In genomic region chr3:100762895-100763294, GRCm38 (mm10) we compare ENCODE assay signal across 31 mouse cellular contexts.
"Had no signal": no experiment of that assay in that cellular context is flagged by ENCODE, and none has a peak within 500 bp of the region (broad histone marks: within the 10 kb centered on the region; RNA-seq: fewer than 3 reads in every experiment).

No protein-coding gene starts in this region.

- H3K9ac ChIP-seq: limb, embryonic 12.5 days; limb, embryonic 13.5 days; limb, embryonic 15.5 days; liver, embryonic 12.5 days; liver, embryonic 13.5 days; liver, embryonic 14.5 days; liver, embryonic 15.5 days; liver, postnatal 0 days; lung, embryonic 14.5 days; lung, embryonic 15.5 days; midbrain, embryonic 12.5 days; midbrain, embryonic 13.5 days; midbrain, embryonic 15.5 days had no signal

- H3K36me3 ChIP-seq: limb, embryonic 10.5 days; limb, embryonic 12.5 days; limb, embryonic 13.5 days; limb, embryonic 15.5 days; liver, embryonic 12.5 days; liver, embryonic 13.5 days; liver, embryonic 15.5 days; lung, embryonic 15.5 days; midbrain, embryonic 10.5 days; midbrain, embryonic 12.5 days; midbrain, embryonic 13.5 days; midbrain, embryonic 15.5 days had no signal

- DNase-seq: left cerebral cortex, postnatal 4 days; liver; liver, embryonic 13.5 days; liver, postnatal 0 days; lung, adult 18-20 months; lung, adult 2 months; lung, embryonic 14.5 days; lung, postnatal 10 days; lung, postnatal 14 days; lung, postnatal 36 days; lung, postnatal 4 days; midbrain, embryonic 14.5 days had no signal

- H3K4me3 ChIP-seq: limb, embryonic 10.5 days; limb, embryonic 12.5 days; limb, embryonic 13.5 days; limb, embryonic 15.5 days; liver, embryonic 12.5 days; liver, embryonic 13.5 days; liver, embryonic 15.5 days; lung, embryonic 15.5 days; megakaryocyte, embryonic 14.5 days; midbrain, embryonic 10.5 days; midbrain, embryonic 12.5 days; midbrain, embryonic 13.5 days; midbrain, embryonic 15.5 days; myocyte had no signal

- ATAC-seq: liver, embryonic 12.5 days; liver, postnatal 0 days; lung, postnatal 0 days; midbrain, embryonic 13.5 days; midbrain, embryonic 15.5 days; midbrain, embryonic 16.5 days had no signal

- H3K4me2 ChIP-seq: limb, embryonic 12.5 days; limb, embryonic 13.5 days; limb, embryonic 15.5 days; liver, embryonic 11.5 days; liver, embryonic 12.5 days; liver, embryonic 13.5 days; liver, embryonic 15.5 days; lung, embryonic 14.5 days; lung, embryonic 15.5 days; midbrain, embryonic 11.5 days; midbrain, embryonic 12.5 days; midbrain, embryonic 13.5 days; midbrain, embryonic 15.5 days had no signal

- H3K27ac ChIP-seq: limb, embryonic 10.5 days; limb, embryonic 12.5 days; limb, embryonic 13.5 days; limb, embryonic 15.5 days; liver, embryonic 12.5 days; liver, embryonic 13.5 days; liver, embryonic 14.5 days; liver, embryonic 15.5 days; lung, embryonic 15.5 days; macrophage; midbrain, embryonic 10.5 days; midbrain, embryonic 12.5 days; midbrain, embryonic 13.5 days; midbrain, embryonic 15.5 days had no signal

- H3K27me3 ChIP-seq: limb, embryonic 12.5 days; limb, embryonic 13.5 days; limb, embryonic 15.5 days; liver, embryonic 12.5 days; liver, embryonic 13.5 days; liver, embryonic 15.5 days; lung, embryonic 15.5 days; midbrain, embryonic 12.5 days; midbrain, embryonic 13.5 days; midbrain, embryonic 15.5 days had no signal

- H3K9me3 ChIP-seq: limb, embryonic 10.5 days; limb, embryonic 12.5 days; limb, embryonic 13.5 days; limb, embryonic 15.5 days; liver, embryonic 12.5 days; liver, embryonic 13.5 days; liver, embryonic 15.5 days; lung, embryonic 15.5 days; megakaryocyte, embryonic 14.5 days; midbrain, embryonic 10.5 days; midbrain, embryonic 12.5 days; midbrain, embryonic 13.5 days; midbrain, embryonic 15.5 days had no signal

- H3K4me1 ChIP-seq: limb, embryonic 12.5 days; limb, embryonic 13.5 days; limb, embryonic 15.5 days; liver, embryonic 15.5 days; lung, embryonic 15.5 days; megakaryocyte, embryonic 14.5 days; midbrain, embryonic 12.5 days; midbrain, embryonic 13.5 days; midbrain, embryonic 15.5 days had no signal
